Mouse (Mus musculus) neural tube, postnatal 0 days (tissue): Measurements from ENCODE around the gene Azin2. TPM values are rescaled to one million over a fixed set of nuclear protein-coding genes. Genes with fewer than 3 reads are reported as not detected.

Experiments used
- polyA plus RNA-seq: library from polyadenylated mRNA; unstranded; fragments of >200 nt; fragmentation: Nextera tagmentation; extraction: Ambion mirVana; gene quantifications from 2 replicates; pipeline ENCODE4 v1.2.1, GENCODE M21; 2015

The Azin2 gene
- polyA plus RNA-seq: 28.9 and 29.5 TPM in 2 replicates

GRCm38 (mm10) chr4:128962029-128962925, at the start of gene Azin2:
TSS of gene Azin2 (minus strand) at chr4:128962442.

GRCm38 (mm10) chr4:128991500-128992008, 29.3 kb upstream of the Azin2 start, which contains the start of gene Ak2:
TSS of gene Ak2 (plus strand) at chr4:128991958.

GRCm38 (mm10) chr4:128883379-128883781, 78.9 kb downstream of the Azin2 start, which contains the start of gene Trim62:
TSS of gene Trim62 (plus strand) at chr4:128883580.

Other genes with a start within 250 kb of the Azin2 start
- 0.24 and 0.74 TPM in 2 replicates for gene A3galt2, start 207.1 kb downstream of the Azin2 start, polyA plus RNA-seq
- 27.2 and 29.2 TPM in 2 replicates for gene Zfp362, start 156.4 kb downstream of the Azin2 start, polyA plus RNA-seq
- 29.2 and 32.5 TPM in 2 replicates for gene Trim62, start 78.9 kb downstream of the Azin2 start, polyA plus RNA-seq
- 67.9 and 71.0 TPM in 2 replicates for gene Ak2, start 29.5 kb upstream of the Azin2 start, polyA plus RNA-seq
- 38.3 and 38.7 TPM in 2 replicates for gene Rnf19b, start 95.8 kb upstream of the Azin2 start, polyA plus RNA-seq
- 0.28 and 0.37 TPM in 2 replicates for gene Tmem54, start 143.1 kb upstream of the Azin2 start, polyA plus RNA-seq
- gene Hpca, start 159.6 kb upstream of the Azin2 start, polyA plus RNA-seq: 234 and 265 TPM in 2 replicates
- gene Fndc5, start 174.6 kb upstream of the Azin2 start, polyA plus RNA-seq: 45.9 and 59.1 TPM in 2 replicates
- gene S100pbp, start 227.3 kb upstream of the Azin2 start, polyA plus RNA-seq: 13.1 TPM in 2 replicates
- gene Yars, start 227.3 kb upstream of the Azin2 start, polyA plus RNA-seq: 83.2 and 104 TPM in 2 replicates